11 mouse cellular contexts compared by ENCODE assay signal in genomic region chr5:125071919-125072318, GRCm38 (mm10).
DNase-seq lines count a peak whose midpoint lies in the region; ATAC-seq and TF ChIP-seq lines count a peak whose summit lies in the region.
"Had no signal": no experiment of that assay in that cellular context is flagged by ENCODE, and none has a peak within 500 bp of the region (broad histone marks: within the 10 kb centered on the region; RNA-seq: fewer than 3 reads in every experiment).

No protein-coding gene starts in this region.

- 56% methylated on average over 4 of the region's 4 CpGs for WGBS in heart, embryonic 11.5 days (ENCODE audit: insufficient replicate concordance)
- 43% methylated on average over 4 of the region's 4 CpGs for WGBS in limb, embryonic 14.5 days
- WGBS in stomach, embryonic 16.5 days, result 29% methylated on average over 4 of the region's 4 CpGs

- H3K27ac ChIP-seq in heart, embryonic 11.5 days (ENCODE audit: low read depth, low read length), result 0 out of 2 replicates have a peak overlapping the region, but pooled peaks have one; percentile 31
- no peak overlapping the region; the same call in 1 of the 2 replicates for H3K27ac ChIP-seq in limb, embryonic 14.5 days (replicated peaks; ENCODE audit: low read depth, low read length)
- H3K27ac ChIP-seq in stomach, embryonic 16.5 days (ENCODE audit: low read length), result peak overlapping the region; percentile 72

- no peak for DNase-seq in heart, postnatal 36 days
- peak; percentile 62 for DNase-seq in urinary bladder, postnatal 14 days (ENCODE audit: low spot score)
- no peak for DNase-seq in urinary bladder, adult 2 months (ENCODE audit: low spot score)
- no peak for DNase-seq in limb, embryonic 14.5 days (ENCODE audit: low spot score)
- no peak for DNase-seq in Muller cell, postnatal 12 days (ENCODE audit: inconsistent ontology term)
- no peak for DNase-seq in frontal cortex, postnatal 10 days (ENCODE audit: low spot score in 2 of 2)
- DNase-seq: right cerebral cortex, postnatal 25 days had no signal

- peaks cover 36% of the 10 kb centered on the region for H3K4me1 ChIP-seq in heart, embryonic 11.5 days (ENCODE audit: control insufficient read depth, insufficient read depth, low read length)
- H3K4me1 ChIP-seq in limb, embryonic 14.5 days (ENCODE audit: control insufficient read depth, insufficient read depth, low read length), result peaks cover 46% of the 10 kb centered on the region
- H3K4me1 ChIP-seq in stomach, embryonic 16.5 days (ENCODE audit: control insufficient read depth, insufficient read depth, low read length), result peaks cover 56% of the 10 kb centered on the region

- peaks cover 8% of the 10 kb centered on the region; the same call in 1 of the 2 replicates for H3K36me3 ChIP-seq in heart, embryonic 11.5 days (ENCODE audit: control insufficient read depth, insufficient read depth, low read length)
- H3K36me3 ChIP-seq in limb, embryonic 14.5 days (ENCODE audit: control insufficient read depth, insufficient read depth, low read length), result peaks cover 74% of the 10 kb centered on the region
- peaks cover 12% of the 10 kb centered on the region; the same call in 1 of the 2 replicates for H3K36me3 ChIP-seq in stomach, embryonic 16.5 days (ENCODE audit: control insufficient read depth, insufficient read depth, low read length)

- no peak for TF ChIP-seq POLR2A in limb, embryonic 14.5 days (IDR thresholded peaks at IDR 0.05; ENCODE audit: borderline replicate concordance, extremely low read depth, insufficient read depth, insufficient read length)

- H3K9me3 ChIP-seq in heart, embryonic 11.5 days (replicated peaks; ENCODE audit: control insufficient read depth, low read length), result no peaks in the 10 kb centered on the region
- H3K9me3 ChIP-seq in limb, embryonic 14.5 days (ENCODE audit: control insufficient read depth, low read length), result no peaks in the 10 kb centered on the region
- H3K9me3 ChIP-seq in stomach, embryonic 16.5 days (replicated peaks; ENCODE audit: control insufficient read depth, low read length), result no peaks in the 10 kb centered on the region

- H3K4me2 ChIP-seq in heart, embryonic 11.5 days, result no peak overlapping the region
- H3K4me2 ChIP-seq in limb, embryonic 14.5 days (replicated peaks; ENCODE audit: low read depth, low read length, severe bottlenecking), result no peak overlapping the region
- no peak overlapping the region; the same call in 1 of the 2 replicates for H3K4me2 ChIP-seq in stomach, embryonic 16.5 days (ENCODE audit: low read depth, low read length)

- H3K4me3 ChIP-seq in heart, embryonic 11.5 days (ENCODE audit: low read depth, low read length), result no peak overlapping the region
- H3K4me3 ChIP-seq in limb, embryonic 14.5 days (replicated peaks; ENCODE audit: low read length), result no peak overlapping the region
- H3K4me3 ChIP-seq in stomach, embryonic 16.5 days (replicated peaks; ENCODE audit: low read length), result no peak overlapping the region
- H3K4me3 ChIP-seq: erythroblast, embryonic 14.5 days had no signal

- H3K9ac ChIP-seq in heart, embryonic 11.5 days (ENCODE audit: low read depth, low read length), result no peak overlapping the region
- peak overlapping the region; percentile 28; the same call in 1 of the 2 replicates for H3K9ac ChIP-seq in limb, embryonic 14.5 days (ENCODE audit: low read depth, low read length, severe bottlenecking)
- no peak overlapping the region; the same call in 1 of the 2 replicates for H3K9ac ChIP-seq in stomach, embryonic 16.5 days (ENCODE audit: low read length)

- intact Hi-C loops in heart, postnatal 36 days (cut with DNase I), result loop anchor here (2.0 kb wide), 1 partner anchor 15 kb away; no protein-coding TSS in a partner anchor

- no peaks in the 10 kb centered on the region for H3K27me3 ChIP-seq in heart, embryonic 11.5 days (ENCODE audit: control insufficient read depth, insufficient read depth, low read length)
- H3K27me3 ChIP-seq in limb, embryonic 14.5 days (ENCODE audit: control insufficient read depth, insufficient read depth, low read length), result no peaks in the 10 kb centered on the region
- no peaks in the 10 kb centered on the region for H3K27me3 ChIP-seq in stomach, embryonic 16.5 days (ENCODE audit: control insufficient read depth, insufficient read depth, low read length)

- ATAC-seq in heart, embryonic 11.5 days (replicated peaks; ENCODE audit: insufficient number of reproducible peaks, low FRiP score, low TSS enrichment), result no peak
- no peak for ATAC-seq in limb, embryonic 14.5 days (ENCODE audit: low FRiP score, low read depth)
- no peak for ATAC-seq in stomach, embryonic 16.5 days (ENCODE audit: insufficient read depth, low FRiP score)
- ATAC-seq: midbrain, embryonic 16.5 days had no signal
